Mouse (Mus musculus) retina, postnatal 1 day (tissue): ENCODE data around the gene Vmn2r26.
"Not testable (repeated sequence)": the region's sequence is repeated elsewhere in the genome, so short reads cannot be mapped to it uniquely, and the experiment has no call there.

ENCODE experiments used
- DNase-seq: peaks from one replicate; pipeline ENCODE4 v3.0.0-alpha.2; 2012

The Vmn2r26 gene

DNA sequence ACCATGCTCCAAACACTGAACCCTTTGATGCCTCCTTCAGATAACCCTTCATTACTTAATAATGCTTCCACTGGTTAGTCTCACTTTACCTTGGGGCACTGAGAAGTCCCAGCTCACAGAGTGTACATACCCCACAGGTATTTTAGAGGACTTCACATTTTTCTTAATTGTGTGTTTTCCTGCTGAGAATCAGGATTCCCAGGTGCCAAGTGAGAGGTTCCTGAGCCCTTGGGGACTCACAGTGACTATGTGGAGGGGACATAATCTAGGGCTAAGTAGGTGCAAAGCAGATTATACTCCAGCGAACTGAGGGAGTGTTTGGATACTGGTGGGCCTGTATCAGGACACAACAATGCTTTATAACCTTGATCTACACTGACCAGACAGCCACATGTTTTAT is at the start of gene Vmn2r26:
Gene Vmn2r26, plus strand, starts transcription at position 301 of the 400 bp plus-strand sequence.
- not testable (repeated sequence) for DNase-seq

GRCm38 (mm10) chr6:124020841-124021240 is 3.5 kb upstream of the Vmn2r26 start:
- DNase-seq, result no peak

DNA sequence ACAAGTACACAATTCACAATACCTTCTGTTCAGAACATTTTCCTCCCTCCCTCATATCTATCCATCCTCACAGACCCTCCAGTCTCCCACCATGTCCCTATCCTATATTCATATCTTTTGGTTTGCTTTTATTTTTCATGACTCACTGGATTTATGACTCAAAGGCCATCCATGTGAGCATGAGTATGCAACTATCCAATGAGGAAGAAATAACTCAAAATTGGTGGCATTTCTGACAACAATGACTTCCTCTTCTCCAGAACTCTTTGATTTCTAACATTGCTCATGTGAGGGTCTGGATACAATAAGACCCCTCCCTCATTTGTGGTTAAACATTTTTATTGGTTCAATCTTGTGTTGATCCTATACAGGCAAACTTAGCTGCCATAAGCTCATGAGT is 24.0 kb downstream of the Vmn2r26 start:
- no peak for DNase-seq

GRCm38 (mm10) chr6:124053611-124054010 is 29.2 kb downstream of the Vmn2r26 start:
- not testable (repeated sequence) for DNase-seq

DNA sequence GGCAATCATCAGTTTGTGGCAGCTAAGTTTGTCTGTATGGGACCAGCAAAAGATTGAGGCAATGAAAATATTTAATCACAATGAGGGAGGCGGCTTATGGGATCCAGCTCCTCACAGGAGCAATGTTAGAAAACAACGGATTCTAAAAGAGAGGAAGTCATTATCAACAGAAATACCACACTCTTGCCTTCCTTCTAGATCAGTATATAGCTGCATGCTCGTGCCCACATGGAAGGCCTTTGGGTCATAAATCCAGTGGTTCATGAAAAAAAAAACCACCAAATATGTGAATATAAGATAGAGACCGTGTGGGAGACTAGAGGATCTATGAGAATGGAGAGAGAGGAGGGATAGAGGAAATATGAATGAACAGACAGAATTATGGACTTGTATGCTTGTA is 78.0 kb downstream of the Vmn2r26 start:
- DNase-seq, result no peak
